Mouse (Mus musculus) spleen, adult 18-20 months (tissue): Measurements from ENCODE around the gene Col24a1.
A peak's percentile ranks its signal among the peaks of the same experiment; 100 is the strongest.

Source experiments
- DNase-seq, 2 experiments: peaks; one replicate each; pipeline ENCODE4 v3.0.0; 2022; ENCODE audit warnings: mixed read lengths in 2 of 2

Col24a1 gene

DNA sequence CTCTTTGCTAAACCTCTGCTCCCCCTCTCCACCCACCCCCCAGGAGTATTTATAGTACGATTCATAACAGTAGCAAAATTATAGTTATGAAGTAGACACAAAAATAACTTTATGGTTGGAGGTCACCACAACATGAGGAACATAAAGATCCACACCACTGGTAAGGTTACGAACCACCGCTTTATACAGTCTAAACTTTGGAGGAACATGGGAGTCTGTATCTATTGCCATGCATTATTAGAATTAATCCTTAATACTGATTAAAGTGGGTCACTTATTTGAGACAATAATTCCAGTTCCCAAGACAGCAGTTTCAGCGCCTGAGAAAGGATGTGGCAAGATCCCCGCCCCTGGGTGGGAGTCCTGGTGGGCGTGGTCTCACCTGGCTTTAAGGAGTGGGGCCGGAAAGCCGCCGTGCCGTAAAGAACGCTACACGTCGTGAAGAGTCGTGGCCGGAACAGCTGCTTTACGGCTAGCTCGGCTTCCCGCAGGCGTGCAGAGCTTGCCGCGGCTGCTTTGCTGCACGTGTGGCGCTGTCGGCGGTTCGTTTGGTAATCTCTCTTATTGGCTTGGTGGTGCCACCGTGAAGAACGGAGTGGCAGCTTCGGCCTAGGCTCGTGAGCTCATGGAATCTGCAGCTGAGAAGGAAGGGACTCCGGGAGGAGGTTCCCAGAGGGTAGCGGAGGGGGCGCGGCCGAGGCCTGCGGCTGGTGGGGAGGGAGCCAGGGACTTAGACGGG, 283.6 kb downstream of the Col24a1 start, which contains the start of gene Znhit6:
TSS of gene Znhit6 (plus strand) at position 463 of the 739 bp plus-strand sequence.
- DNase-seq: peak; percentile 80 to 88

DNA sequence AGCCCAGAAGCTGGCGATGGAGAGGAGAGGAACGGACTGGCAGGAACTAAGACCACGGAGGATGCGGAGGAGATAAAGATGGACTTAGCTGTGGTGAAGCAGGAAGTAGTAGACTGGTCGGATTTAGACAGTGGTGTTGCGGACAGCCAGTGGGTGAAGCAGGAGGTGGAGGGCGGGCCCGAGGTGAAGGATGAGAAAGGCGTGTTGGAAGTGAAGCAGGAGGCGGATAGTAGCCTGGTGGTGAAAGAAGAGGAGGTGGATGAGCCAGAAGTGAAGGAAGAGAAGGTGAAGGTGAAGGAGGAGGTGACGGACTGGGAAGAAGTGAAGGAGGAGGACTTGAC, 284.2 kb downstream of the Col24a1 start:
- no peak for DNase-seq

DNA sequence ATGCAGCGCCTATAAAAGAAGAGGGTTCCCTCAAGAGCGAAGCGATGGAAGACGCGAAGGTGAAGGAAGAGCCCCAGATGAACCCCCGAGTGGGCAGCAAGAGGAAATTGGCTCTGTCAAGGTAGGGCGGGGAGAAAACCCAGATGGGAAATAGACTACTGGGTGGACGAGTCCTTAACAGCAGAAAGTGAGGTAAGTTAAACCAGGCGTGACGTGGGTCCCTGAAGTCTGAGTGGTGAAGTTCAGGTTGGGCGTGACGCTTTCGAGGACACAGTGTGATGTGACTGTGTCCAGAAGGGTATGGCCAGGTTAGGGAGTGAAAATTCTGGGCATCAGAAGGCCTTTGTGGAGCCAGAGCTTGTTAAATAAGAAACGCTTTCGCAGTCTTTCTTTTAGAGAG, 284.6 kb downstream of the Col24a1 start:
- peak in 1 of 2 experiments; percentile 3 for DNase-seq

- DNase-seq: no peak
Measured at GRCm38 (mm10) chr3:145583043-145583442, 290.8 kb downstream of the Col24a1 start.

DNA sequence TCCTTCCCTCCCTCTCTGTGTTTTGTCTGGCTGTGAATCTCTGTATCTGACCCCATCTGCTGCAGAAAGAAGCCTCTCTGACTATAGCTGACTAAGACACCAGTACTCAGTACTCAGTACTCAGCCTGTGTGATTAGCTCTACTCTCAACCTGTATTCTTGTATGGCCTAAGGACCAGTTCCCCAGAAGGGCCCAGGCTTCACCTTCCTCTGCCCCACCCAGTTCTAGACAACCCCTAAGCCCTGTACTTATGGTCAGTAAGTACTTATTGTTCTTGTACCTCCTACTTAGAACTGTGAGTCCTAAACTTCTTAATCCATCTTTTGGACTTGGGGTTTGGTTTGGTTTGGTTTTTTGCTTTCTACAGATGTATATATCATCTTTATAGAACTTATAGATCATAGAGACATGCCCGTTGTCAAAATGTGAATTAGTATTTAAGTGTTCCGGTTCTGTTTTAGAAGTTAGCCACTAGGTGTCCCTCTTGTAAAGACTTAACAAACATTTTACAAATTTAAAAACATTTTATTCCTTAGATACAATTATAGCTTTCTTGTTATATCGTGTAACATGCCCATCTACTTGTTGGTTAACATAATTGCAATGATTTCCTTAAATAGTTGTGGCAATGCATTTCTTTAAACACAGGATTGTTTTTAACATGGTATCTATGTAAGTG, 291.4 kb downstream of the Col24a1 start:
- no peak for DNase-seq

DNA sequence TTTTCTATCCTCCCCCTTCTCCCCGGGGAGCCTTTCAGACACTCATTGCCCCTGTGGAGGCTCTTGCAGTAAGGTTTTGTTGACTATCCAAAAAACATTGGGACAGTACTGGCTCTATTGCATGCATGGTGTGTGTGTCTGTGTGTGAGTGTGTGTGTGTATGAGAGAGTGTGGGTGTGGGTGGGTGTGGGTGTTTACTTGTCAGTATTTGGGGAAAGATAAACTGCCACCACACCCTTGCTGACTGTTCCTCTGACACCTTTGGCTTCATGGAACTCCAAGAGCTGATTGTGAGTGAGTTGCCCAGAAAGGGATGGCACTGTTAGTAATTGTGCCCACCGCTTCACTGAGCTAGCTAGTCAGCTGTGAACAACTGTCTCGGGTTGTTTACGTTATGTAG, 298.3 kb downstream of the Col24a1 start:
- DNase-seq: no peak

GRCm38 (mm10) chr3:145591841-145592542, 299.7 kb downstream of the Col24a1 start:
- no peak for DNase-seq

GRCm38 (mm10) chr3:145595354-145595753, 303.1 kb downstream of the Col24a1 start:
- DNase-seq: no peak

DNA sequence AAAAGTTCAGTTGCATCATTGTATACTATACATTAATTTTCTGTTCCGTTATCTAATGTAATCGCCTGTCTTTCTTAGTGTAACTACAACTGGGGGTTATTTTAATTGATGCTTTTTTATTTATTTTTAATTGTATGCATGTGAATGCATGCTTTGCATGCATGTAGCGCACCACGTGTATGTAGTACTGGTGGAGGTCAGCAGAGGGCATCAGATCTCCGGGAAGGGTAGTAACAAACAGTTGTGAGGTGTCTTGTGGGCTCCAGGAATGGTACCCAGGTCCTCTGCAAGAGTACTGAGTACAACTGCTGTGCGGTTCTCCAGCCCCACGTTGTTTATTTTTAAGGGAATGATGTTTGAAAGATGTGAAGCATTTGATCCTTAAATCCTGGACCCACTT, 306.8 kb downstream of the Col24a1 start:
- DNase-seq: no peak

- DNase-seq: no peak
Measured at GRCm38 (mm10) chr3:145600801-145601200, 308.5 kb downstream of the Col24a1 start.

DNA sequence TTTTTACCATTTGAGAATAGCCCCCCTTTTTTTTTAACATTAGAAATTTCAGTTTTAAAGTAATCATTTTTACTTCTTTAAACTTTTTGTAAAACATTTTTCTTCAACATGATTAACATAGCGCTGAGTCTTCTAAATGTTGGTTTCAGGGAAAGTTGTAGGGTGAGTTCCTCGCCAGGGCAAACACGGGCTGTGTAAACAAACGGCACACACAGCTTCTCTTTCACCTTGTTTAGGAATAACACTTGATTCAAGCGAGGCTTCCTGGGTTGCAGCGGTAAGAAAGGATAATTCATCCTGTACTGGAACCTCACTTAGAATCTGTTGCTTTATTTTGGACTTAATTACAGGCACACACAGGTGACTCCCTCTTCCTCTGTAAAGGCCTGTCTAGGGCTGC, 309.1 kb downstream of the Col24a1 start:
- DNase-seq: no peak
